Mouse (Mus musculus): Measurements from ENCODE around the gene Gm20388.
A peak's percentile ranks its signal among the peaks of the same experiment; 100 is the strongest.

The Gm20388 gene

DNA sequence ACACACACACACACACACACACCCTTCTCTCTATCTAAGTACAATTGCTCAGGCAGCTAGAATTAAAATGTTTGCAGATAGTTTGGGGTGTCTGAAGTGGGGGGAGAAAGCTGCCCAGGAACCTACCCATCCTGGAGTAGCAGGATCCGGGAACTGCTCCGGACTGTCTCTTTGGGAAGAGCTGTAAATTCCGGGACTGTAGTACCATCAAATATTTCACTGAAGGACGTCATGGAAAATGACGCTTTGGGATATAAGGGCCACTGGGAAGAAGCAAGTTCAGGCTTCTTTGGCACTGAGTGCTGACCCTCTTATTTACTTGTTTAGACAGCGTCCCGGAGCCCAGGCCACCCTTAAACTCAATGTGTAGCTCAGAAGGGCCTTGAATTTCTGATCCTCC is 1168.6 kb downstream of the Gm20388 start:
- no peak for DNase-seq (ENCODE audit: low read depth)

DNA sequence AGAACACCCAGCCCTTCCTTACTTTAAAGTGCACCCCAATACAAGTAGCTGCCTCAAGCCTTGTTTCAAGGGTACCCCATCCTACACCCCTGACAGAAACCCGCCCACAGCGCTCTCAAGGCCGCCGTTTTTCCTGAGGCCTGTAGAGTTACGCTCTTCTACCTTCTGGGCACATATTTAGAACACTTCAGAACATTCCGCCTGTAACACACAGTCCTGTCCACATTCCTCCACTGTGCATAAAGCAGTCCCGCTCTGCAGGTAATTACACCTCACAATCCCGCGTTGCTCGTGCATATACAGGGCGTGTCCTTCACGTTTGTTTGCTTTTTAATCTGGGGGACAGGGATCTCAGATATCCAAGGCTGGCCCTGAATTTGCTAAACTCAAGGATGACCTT is 1169.3 kb downstream of the Gm20388 start:
- no peak for DNase-seq (ENCODE audit: low read depth)

DNA sequence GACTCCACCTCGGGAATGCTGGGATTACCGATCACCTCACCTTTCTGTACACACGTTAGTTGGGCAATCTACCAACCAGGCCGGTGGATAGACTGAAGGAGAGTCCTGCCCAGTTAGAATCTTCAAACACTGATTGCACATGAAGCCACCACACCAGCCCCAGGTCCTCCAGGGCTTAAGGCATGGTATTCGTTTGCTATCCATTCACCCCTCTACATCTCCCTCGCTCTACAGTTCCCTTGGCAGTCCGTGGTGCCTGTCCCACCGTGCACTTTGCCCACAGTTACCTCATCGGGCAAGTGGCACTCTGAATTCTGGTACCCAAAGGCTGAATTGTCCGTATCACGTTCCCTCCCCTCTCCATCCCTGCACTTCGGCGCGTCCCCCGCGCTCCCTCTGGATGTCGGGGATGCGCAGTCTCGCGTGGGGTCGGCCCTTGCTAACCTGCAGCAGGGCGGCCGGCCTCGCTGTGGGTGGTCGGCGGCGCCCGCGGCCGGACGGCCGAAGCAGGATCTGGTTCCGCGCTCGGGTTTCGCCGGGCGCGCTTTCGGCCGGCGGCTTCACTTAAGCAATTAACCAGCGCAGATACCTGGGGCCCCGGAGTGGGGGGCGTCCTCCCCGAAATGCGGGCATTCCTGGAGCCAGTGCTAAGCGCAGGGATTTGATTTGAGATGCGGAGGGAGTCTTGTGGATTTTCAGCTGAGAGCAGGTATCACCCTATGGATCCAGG is 1169.9 kb downstream of the Gm20388 start:
- no peak for DNase-seq (ENCODE audit: low read depth)

- no peak for DNase-seq (ENCODE audit: low read depth)
These were observed 1170.8 kb downstream of the Gm20388 start for GRCm38 (mm10) chr8:121081398-121081797.

DNA sequence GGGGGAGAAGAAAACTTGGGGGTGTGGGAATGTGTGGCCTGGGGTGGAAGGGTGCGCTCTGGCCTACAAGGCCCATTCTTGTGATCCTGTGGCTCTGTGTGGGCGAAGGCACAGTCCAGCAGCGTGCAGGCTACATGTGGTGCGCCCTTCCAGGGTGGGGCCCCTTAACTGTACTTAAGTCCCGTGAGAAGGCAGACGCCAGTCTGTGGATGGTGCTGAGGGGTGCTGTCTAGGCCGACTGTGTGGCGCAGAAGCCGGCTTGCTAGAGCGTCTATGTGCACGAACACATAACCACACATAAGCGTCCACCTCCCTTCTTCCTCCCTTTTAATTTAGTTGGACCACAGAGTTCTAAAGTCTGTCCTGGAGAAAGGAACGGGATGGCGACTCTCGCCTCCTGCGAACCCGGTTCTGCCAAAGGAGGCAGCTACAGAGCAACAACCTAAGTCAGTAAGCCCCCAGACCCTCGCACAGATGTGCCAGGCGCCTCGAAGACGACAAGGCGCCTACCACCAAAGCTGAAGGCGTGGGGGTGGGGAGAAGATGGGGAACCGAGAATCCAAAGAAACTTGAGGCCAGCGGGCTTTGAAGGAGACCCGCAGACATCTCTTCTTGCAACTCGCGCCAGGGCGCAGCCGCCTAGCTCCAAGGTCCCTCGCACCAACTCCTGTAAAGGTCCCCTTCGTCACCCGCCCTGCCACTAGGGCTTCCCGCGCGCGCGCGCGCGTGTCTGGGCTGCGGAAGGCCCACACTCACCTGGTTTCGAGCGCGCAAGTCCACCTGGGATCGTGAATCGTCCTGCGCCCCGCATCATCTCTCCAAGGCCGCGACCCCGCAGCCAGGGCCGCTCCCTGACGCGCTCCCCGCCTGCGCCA is 1171.8 kb downstream of the Gm20388 start:
- no peak for DNase-seq (ENCODE audit: low read depth)

GRCm38 (mm10) chr8:121083093-121083935 is 1172.7 kb downstream of the Gm20388 start:
- DNase-seq (ENCODE audit: low read depth) = peak; percentile 81

DNA sequence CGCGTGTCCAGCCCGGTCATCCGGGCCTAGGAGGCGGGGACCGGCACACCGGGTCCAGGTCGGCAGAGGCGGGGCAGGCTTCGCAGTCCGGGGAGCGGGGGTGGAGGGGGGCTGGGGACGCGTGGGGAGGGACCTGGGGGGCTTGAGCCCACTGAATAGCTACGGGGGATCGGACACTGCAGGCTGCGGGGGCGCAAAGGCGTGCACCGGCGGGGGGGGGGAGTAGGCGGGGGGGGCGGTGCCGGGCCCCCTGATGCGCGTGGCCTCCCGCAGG is 1173.2 kb downstream of the Gm20388 start:
- no peak for DNase-seq (ENCODE audit: low read depth)

DNA sequence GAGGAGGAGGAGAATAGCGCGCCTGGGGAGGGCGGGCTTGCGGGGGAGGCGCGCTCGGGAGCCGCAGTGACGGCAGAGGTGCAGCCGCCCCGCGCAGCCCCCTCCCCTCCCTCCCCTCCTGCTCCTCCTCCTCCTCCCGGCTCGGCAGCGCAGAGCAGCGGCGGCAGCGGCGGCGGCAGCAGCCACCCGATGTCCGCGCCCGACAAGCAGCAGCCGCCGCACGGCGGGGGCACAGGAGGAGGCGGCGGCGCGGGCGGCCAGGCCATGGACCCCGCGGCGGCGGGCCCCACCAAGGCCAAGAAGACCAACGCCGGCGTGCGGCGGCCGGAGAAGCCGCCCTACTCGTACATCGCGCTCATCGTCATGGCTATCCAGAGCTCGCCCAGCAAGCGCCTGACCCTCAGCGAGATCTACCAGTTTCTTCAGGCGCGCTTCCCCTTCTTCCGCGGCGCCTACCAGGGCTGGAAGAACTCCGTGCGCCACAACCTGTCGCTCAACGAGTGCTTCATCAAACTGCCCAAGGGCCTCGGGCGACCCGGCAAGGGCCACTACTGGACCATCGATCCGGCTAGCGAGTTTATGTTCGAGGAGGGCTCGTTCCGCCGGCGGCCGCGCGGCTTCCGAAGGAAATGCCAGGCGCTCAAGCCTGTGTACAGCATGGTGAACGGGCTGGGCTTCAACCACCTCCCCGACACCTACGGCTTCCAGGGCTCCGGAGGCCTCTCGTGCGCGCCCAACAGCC is 1173.7 kb downstream of the Gm20388 start, which contains the start of gene Foxf1:
Foxf1 (plus strand) TSS at position 177 of the 742 bp plus-strand sequence.
- peak; percentile 55 for DNase-seq (ENCODE audit: low read depth)

DNA sequence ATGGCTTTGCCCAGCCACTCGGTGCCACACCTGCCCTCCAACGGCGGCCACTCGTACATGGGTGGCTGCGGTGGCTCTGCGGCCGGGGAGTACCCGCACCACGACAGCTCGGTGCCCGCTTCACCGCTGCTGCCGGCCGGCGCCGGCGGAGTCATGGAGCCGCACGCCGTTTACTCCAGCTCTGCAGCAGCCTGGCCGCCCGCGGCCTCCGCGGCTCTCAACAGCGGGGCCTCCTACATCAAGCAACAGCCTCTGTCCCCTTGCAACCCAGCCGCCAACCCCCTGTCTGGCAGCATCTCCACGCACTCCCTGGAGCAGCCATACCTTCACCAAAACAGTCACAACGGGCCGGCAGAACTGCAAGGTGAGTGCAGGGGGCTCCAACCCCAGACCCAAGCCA is 1174.4 kb downstream of the Gm20388 start:
- DNase-seq (ENCODE audit: low read depth) = no peak

- no peak for DNase-seq (ENCODE audit: low read depth)
These were observed 1174.9 kb downstream of the Gm20388 start for GRCm38 (mm10) chr8:121085561-121085960.

GRCm38 (mm10) chr8:121086004-121086900 is 1175.6 kb downstream of the Gm20388 start:
- DNase-seq (ENCODE audit: low read depth) = no peak

- DNase-seq (ENCODE audit: low read depth) = no peak
These were observed 1177.6 kb downstream of the Gm20388 start for GRCm38 (mm10) chr8:121088281-121088680.

- DNase-seq (ENCODE audit: low read depth) = no peak
These were observed 1178.4 kb downstream of the Gm20388 start for GRCm38 (mm10) chr8:121088871-121089630.

GRCm38 (mm10) chr8:121089631-121090380 is 1179.2 kb downstream of the Gm20388 start:
- no peak for DNase-seq (ENCODE audit: low read depth)

- DNase-seq (ENCODE audit: low read depth) = peak; percentile 60
These were observed 1180.1 kb downstream of the Gm20388 start for GRCm38 (mm10) chr8:121090716-121091115.

- DNase-seq (ENCODE audit: low read depth) = no peak
These were observed 1181.5 kb downstream of the Gm20388 start for GRCm38 (mm10) chr8:121092141-121092540.

DNA sequence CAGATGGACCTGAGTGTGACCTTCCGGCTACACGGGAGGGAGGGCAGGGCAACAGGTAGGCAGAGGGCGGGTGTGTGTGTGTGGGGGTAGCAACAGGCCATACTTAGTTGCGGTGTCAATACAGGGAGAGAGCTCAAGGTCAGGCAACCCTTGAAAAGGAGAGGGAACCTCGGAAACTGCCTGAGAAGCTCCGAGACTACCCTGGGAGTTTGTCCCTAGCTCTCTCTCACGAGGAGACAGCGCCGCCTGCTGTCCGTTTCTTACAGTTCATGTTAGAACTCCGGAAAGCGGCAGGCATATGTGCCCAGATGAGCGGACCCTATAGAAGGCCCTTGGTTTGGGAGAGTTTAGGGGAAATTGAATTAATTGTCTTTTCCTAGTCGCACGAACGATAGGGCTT is 1182.0 kb downstream of the Gm20388 start:
- DNase-seq (ENCODE audit: low read depth) = peak; percentile 95

DNA sequence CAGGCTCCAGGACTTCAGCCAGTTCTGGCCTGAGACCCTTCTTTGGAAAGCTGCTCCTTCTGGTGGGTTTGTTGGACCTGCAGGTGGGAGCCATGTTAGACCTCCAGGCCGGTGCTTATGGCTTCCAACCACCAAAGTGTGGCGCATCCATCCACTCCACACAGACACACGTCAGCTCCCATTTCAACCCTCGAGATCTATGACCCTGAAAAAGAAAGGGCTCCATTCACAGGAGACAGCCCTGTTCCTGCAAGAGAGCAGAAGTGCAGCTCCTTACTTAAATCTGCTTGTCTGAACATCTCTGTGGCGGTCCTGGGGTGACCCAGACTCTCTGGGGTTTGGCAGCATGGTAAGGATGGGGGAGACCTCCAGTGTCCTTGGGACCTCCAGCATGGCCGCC is 1182.9 kb downstream of the Gm20388 start:
- DNase-seq (ENCODE audit: low read depth) = no peak

Data from NIH3T3 (cell line).